Mouse (Mus musculus) stomach, embryonic 14.5 days (tissue): ENCODE measurements around the gene Ccdc120. TPM values are rescaled to one million over a fixed set of nuclear protein-coding genes. Genes with fewer than 3 reads are reported as not detected.

ENCODE experiments used
- ATAC-seq: fragments of 200-750 bp; cut with Nextera tagmentation; 2 replicates; pipeline ENCODE4 v1.8.0; 2017; ENCODE audit warnings: low read depth, moderate TSS enrichment; ENCODE audit not compliant: insufficient number of reproducible peaks, insufficient read depth, low FRiP score
- H3K27ac ChIP-seq: fragments of 300-500 bp; sonication (generic); 2 replicates; pipeline ENCODE4 v1.5.1; 2014; ENCODE audit warnings: mild to moderate bottlenecking, low read length, moderate library complexity, mixed read lengths
- H3K27me3 ChIP-seq: fragments of 300-500 bp; sonication (generic); 2 replicates; pipeline ENCODE4 v1.6.1; 2014; ENCODE audit warnings: low read length, control low read depth, mixed read lengths; ENCODE audit not compliant: control insufficient read depth, insufficient read depth
- H3K36me3 ChIP-seq: fragments of 300-500 bp; sonication (generic); 2 replicates; pipeline ENCODE4 v1.6.1; 2014; ENCODE audit warnings: mild to moderate bottlenecking, control low read depth, low read length, moderate library complexity, mixed read lengths; ENCODE audit not compliant: control insufficient read depth, insufficient read depth
- H3K4me1 ChIP-seq: fragments of 300-500 bp; sonication (generic); 2 replicates; pipeline ENCODE4 v1.6.1; 2014; ENCODE audit warnings: low read length, control low read depth, mixed read lengths; ENCODE audit not compliant: control insufficient read depth, insufficient read depth
- H3K4me2 ChIP-seq: fragments of 300-500 bp; sonication (generic); replicated peaks from 2 replicates; pipeline ENCODE4 v1.6.1; 2014; ENCODE audit warnings: low read depth, low read length, control low read depth
- H3K4me3 ChIP-seq: fragments of 300-500 bp; sonication (generic); 2 replicates; pipeline ENCODE4 v1.5.1; 2014; ENCODE audit warnings: low read depth, low read length, control low read depth
- H3K9ac ChIP-seq: fragments of 300-500 bp; sonication (generic); replicated peaks from 2 replicates; pipeline ENCODE4 v1.6.1; 2014; ENCODE audit warnings: low read depth, mild to moderate bottlenecking, control low read depth, low read length, moderate library complexity, mixed read lengths
- H3K9me3 ChIP-seq: fragments of 300-500 bp; sonication (generic); 2 replicates; pipeline ENCODE4 v1.6.1; 2016; ENCODE audit warnings: low read depth, low read length, control low read depth; ENCODE audit not compliant: control insufficient read depth
- WGBS: fragments of 180-500 bp; shearing (Covaris S2); extraction: QIAGEN DNeasy Blood & Tissue Kit; methylation state at CpG from one replicate; pipeline ENCODE4 v1.1.7; 2014; 5-methylcytosine and 5-hydroxymethylcytosine counted together
- polyA plus RNA-seq: library from polyadenylated mRNA; unstranded; fragments of >200 nt; fragmentation: Nextera tagmentation; extraction: Ambion mirVana; gene quantifications from 2 replicates; pipeline ENCODE4 v1.2.1, GENCODE M21; 2014

Ccdc120 gene
- polyA plus RNA-seq, result 18.5 and 24.6 TPM in 2 replicates

DNA sequence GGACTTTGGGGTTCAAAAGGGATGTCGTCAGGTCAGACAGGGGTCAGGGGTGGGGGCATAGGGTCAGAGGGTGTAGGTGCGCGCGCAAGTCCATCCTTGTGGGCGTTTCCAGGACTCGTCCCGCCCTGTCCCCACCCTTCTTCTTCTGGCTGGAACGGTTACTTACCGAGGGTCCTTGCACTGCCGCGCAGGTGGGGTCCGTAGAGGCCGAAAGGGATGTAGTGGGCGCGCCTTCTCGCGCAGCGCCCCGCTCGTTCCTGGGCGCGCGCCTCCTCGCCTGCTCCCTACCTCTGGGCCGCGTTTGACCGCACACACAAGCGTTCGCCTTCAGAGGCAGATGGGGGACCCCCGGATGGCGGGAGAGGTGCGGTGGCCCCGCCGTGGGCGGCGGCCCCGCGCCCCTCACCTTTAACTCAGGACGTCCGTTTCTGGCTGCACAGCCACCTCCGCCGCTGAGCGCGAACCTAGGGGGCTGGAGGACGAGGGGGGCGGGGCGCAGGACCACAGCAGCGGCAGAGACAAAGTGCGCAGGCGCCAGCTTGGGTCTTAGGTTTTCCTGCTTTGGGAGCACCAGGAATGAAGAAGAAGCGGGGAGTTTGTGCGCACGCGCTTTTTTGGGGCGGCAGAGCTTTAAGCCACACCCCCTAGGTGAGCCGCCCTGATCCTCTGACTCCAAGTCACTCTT lies at the start of gene Ccdc120:
Gene Ccdc120, minus strand, starts transcription at position 474 of the 685 bp plus-strand sequence.
- peak; percentile 78; the same call in 1 of the 2 replicates for ATAC-seq
- no peak within 1 kb of the TSS for H3K27ac ChIP-seq
- peak within 1 kb of the TSS; percentile 47 for H3K4me2 ChIP-seq
- H3K36me3 ChIP-seq, result no peaks in the 10 kb centered on the region
- H3K9ac ChIP-seq, result peak within 1 kb of the TSS; percentile 46
- WGBS, result 14% methylated on average over 56 of the region's 56 CpGs
- H3K9me3 ChIP-seq, result no peaks in the 10 kb centered on the region
- no peaks in the 10 kb centered on the region for H3K27me3 ChIP-seq
- H3K4me1 ChIP-seq, result no peaks in the 10 kb centered on the region
- H3K4me3 ChIP-seq, result peak within 1 kb of the TSS; percentile 54

DNA sequence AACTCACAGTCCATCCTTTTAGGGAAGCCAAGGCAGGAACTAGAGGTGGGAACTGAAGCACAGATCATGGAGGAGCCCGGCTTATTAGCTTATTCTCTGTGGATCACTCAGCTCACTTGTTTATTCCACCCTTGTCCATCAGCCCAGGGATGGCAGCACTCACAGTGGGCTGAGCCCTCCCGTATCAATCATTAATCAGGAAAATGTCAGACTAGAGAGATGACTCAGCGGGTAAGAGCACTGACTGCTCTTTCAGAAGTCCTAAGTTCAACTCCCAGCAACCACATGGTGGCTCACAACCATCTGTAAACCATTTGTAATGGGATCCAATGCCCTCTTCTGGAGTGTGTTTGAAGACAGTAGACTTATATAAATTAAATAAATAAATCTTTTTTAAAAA lies 46.6 kb upstream of the Ccdc120 start:
- ATAC-seq, result no peak

DNA sequence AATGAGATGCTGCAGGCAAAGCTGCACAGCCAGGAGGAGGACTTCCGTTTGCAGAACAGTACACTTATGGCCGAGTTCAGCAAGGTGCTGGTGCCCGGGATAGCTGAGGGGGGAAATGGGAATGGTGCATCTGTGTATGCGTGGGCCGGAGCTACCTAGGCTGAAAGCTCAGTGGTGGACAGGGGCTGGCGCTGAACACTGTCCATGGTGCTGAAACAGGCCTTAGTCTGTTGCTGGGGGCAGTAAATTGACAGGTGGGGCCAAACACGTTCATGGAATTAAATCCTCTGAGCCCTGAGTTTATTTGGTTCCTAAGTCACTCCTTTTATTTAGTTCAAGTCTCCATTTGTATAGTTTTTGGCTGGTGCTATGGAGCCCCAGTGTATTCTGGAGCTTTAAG lies 44.3 kb upstream of the Ccdc120 start:
- no peak overlapping the region for H3K4me2 ChIP-seq
- no peaks in the 10 kb centered on the region for H3K4me1 ChIP-seq
- no peaks in the 10 kb centered on the region for H3K9me3 ChIP-seq
- H3K4me3 ChIP-seq, result no peak overlapping the region
- no peak overlapping the region for H3K27ac ChIP-seq
- 14% methylated on average over 7 of the region's 7 CpGs for WGBS
- H3K9ac ChIP-seq, result no peak overlapping the region
- H3K27me3 ChIP-seq, result no peaks in the 10 kb centered on the region
- ATAC-seq, result no peak
- no peaks in the 10 kb centered on the region; the same call in 1 of the 2 replicates for H3K36me3 ChIP-seq

More for the DNA sequence above, 46.6 kb upstream of the Ccdc120 start:
- Histone ChIP-seq H3K4me3 (no peak overlapping the region), H3K9ac (no peak overlapping the region), H3K4me2 (no peak overlapping the region), H3K9me3 (no peaks in the 10 kb centered on the region), H3K4me1 (no peaks in the 10 kb centered on the region), H3K27me3 (no peaks in the 10 kb centered on the region), H3K36me3 (no peaks in the 10 kb centered on the region; the same call in 1 of the 2 replicates), H3K27ac (no peak overlapping the region)
- WGBS, result 68% methylated on average over 3 of the region's 3 CpGs

GRCm38 (mm10) chrX:7793361-7793760 lies 42.7 kb upstream of the Ccdc120 start:
- H3K4me1 ChIP-seq, result no peaks in the 10 kb centered on the region
- no peaks in the 10 kb centered on the region; the same call in 1 of the 2 replicates for H3K36me3 ChIP-seq
- 43% methylated on average over 3 of the region's 3 CpGs for WGBS
- no peaks in the 10 kb centered on the region for H3K9me3 ChIP-seq
- H3K4me2 ChIP-seq, result no peak overlapping the region
- no peak overlapping the region for H3K27ac ChIP-seq
- H3K9ac ChIP-seq, result no peak overlapping the region
- ATAC-seq, result no peak
- no peak overlapping the region for H3K4me3 ChIP-seq
- no peaks in the 10 kb centered on the region for H3K27me3 ChIP-seq

DNA sequence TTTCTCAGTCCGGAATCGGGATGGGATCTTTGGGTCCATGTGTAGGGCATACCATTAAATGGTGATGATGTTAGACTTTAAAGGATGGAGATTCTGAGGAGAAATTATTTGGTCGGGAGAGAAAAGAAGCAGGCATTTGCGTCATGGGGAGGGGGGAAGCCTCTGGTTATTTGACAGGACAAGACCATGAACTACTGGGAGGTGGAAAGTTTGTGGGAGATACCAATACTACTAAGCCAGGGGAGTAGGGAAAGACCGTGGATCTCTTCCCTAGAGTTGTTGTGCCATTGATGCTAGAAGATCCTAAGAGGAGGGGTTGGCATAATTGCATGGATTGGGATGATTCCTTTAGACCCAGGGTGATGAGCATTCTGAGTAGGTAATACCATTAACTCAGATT lies 39.6 kb upstream of the Ccdc120 start:
- H3K4me2 ChIP-seq, result peak overlapping the region; percentile 59
- ATAC-seq, result no peak
- H3K9me3 ChIP-seq, result no peaks in the 10 kb centered on the region
- H3K27me3 ChIP-seq, result no peaks in the 10 kb centered on the region
- WGBS, result 26% methylated on average over 5 of the region's 5 CpGs
- peak overlapping the region; percentile 46; the same call in 1 of the 2 replicates for H3K9ac ChIP-seq
- no peak overlapping the region for H3K27ac ChIP-seq
- H3K4me3 ChIP-seq, result peak overlapping the region; percentile 52
- H3K36me3 ChIP-seq, result no peaks in the 10 kb centered on the region; the same call in 1 of the 2 replicates
- H3K4me1 ChIP-seq, result no peaks in the 10 kb centered on the region

DNA sequence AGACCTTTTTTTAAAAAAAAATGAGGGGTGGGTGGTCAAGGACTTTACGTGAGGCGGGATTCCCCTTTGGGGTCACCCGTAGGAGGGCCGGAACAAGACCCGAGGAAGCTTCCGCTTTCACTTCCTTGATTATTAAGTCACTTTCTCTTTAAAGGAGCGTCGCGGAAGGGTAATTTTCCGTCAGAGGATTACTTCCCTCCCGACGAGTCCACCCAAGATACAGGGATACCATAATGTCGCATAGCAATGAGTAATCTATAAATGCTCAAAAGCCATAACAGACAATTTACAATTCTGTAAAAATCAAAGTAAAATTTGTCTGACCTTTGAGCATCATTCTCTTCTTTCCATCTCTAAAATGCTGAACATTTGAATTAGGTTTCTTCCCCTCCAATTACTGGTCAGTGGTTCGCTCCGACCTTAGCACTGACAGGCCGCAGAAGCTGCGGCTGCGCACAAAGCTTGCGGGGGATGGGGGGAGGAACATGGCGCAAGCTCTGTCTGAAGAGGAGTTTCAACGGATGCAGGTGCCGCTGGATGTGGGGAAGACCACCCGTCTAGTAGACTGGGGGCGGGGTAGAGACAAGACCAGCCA lies 38.9 kb upstream of the Ccdc120 start, which contains the start of gene Gripap1:
Gene Gripap1, plus strand, starts transcription at position 224 of the 595 bp plus-strand sequence.
- Histone ChIP-seq H3K9ac (peak within 1 kb of the TSS; percentile 46; the same call in 1 of the 2 replicates), H3K9me3 (no peaks in the 10 kb centered on the region), H3K36me3 (no peaks in the 10 kb centered on the region; the same call in 1 of the 2 replicates), H3K4me2 (peak within 1 kb of the TSS; percentile 59), H3K27me3 (no peaks in the 10 kb centered on the region), H3K4me3 (peak within 1 kb of the TSS; percentile 52), H3K27ac (no peak within 1 kb of the TSS), H3K4me1 (no peaks in the 10 kb centered on the region)
- ATAC-seq, result peak; percentile 86; the same call in 1 of the 2 replicates
- WGBS, result 16% methylated on average over 24 of the region's 24 CpGs

DNA sequence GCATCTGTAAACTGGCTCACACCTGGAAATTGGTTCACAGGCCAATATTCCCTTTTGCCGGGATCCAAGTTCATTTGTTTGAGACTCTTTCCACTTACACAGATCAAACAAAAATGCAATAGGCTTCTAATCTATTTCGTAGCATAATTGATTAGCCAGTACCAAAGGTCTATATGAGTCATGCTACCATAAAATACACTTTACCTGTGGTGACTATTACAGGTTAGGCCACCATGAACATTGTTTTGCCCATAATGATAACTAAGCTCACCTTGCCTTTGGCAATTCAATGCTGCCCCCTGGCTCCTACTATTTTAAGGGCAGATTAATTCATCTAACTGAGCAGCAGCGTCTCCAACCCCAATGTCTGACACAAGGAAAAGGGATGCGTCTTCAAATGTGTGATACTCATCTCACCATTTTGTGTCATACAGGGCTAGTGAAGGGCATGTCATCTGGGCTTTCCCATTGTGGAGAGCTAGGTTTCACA lies 31.9 kb upstream of the Ccdc120 start:
- Histone ChIP-seq H3K9ac (no peak overlapping the region), H3K4me2 (no peak overlapping the region), H3K4me3 (no peak overlapping the region), H3K27ac (no peak overlapping the region), H3K4me1 (no peaks in the 10 kb centered on the region), H3K36me3 (no peaks in the 10 kb centered on the region), H3K9me3 (no peaks in the 10 kb centered on the region), H3K27me3 (no peaks in the 10 kb centered on the region)
- 79% methylated on average over 4 of the region's 4 CpGs for WGBS
- no peak for ATAC-seq

DNA sequence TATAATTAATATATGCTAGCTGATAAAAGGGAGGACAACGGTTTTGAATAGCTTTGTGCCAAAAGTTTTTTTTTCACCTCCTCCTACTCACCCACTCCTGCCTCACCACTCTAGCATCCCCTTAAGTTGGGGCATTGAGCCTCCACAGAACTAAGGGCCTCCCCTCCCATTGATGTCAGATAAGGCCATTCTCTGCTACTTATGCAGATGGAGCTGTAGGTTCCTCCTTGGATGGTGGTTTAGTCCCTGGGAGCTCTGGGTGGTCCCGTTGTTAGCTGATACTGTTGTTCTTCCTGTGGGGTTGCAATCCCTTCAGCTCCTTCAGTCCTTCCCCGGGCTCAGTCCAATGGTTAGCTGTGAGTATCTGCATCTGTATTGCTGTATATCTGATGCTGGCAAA lies 28.6 kb upstream of the Ccdc120 start:
- H3K4me1 ChIP-seq, result no peaks in the 10 kb centered on the region
- H3K27me3 ChIP-seq, result no peaks in the 10 kb centered on the region
- H3K27ac ChIP-seq, result no peak overlapping the region
- H3K9me3 ChIP-seq, result no peaks in the 10 kb centered on the region
- no peaks in the 10 kb centered on the region for H3K36me3 ChIP-seq
- WGBS, result 21% methylated on average over 3 of the region's 3 CpGs
- H3K9ac ChIP-seq, result no peak overlapping the region
- no peak overlapping the region for H3K4me2 ChIP-seq
- ATAC-seq, result no peak
- H3K4me3 ChIP-seq, result no peak overlapping the region
